Mouse (Mus musculus): ENCODE measurements around the gene Olfr222. TPM values are rescaled to one million over a fixed set of nuclear protein-coding genes. Genes with fewer than 3 reads are reported as not detected.

Gene Olfr222
- polyA plus RNA-seq, 1 experiment: not detected

DNA sequence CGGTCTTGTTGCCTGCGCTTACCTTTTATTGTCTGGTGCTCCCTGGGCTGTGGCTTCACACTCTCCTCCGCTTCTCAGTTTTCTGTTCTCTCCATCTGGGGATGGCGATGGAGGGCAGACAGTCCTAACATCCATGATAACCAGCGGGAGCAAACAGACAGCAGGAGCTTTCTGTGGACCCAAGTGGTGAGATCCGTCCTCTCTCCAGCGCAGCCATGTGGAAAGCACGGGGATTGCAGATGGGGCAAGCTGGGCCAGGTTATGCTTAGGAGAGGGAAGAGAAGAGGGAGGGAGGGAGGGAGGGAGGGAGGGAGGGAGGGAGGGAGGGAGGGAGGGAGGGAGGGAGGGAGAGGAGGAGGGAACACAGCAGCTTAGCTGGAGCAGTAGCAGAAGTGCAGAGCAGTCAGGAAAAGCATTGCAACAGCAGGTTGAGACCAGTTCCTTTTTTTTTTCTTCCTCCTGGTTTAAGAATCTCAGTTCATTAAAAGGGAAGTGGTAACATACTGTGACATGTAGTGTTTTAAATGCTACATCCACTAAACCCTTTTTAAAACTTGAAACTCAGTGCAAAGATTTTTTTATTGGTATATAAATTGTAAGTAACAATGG lies 49.5 kb downstream of the Olfr222 start, which contains the start of gene Zkscan17:
TSS of gene Zkscan17 (minus strand) at position 280 of the 609 bp plus-strand sequence.
- Histone ChIP-seq H3K4me1 (ENCODE audit: control insufficient read depth, insufficient read depth, low read length) (peaks cover 44% of the 10 kb centered on the region), H3K27ac (ENCODE audit: insufficient read depth, low read depth, low read length) (peak within 1 kb of the TSS; percentile 96), H3K4me3 (ENCODE audit: insufficient read depth, low read length) (peak within 1 kb of the TSS; percentile 57)
- TF ChIP-seq POLR2A (IDR thresholded peaks at IDR 0.05; ENCODE audit: borderline replicate concordance, low read depth, low read length) (no peak), CTCF (IDR thresholded peaks at IDR 0.05; ENCODE audit: low read depth, low read length) (peak; percentile 27; the same call in 1 of the 2 replicates)

DNA sequence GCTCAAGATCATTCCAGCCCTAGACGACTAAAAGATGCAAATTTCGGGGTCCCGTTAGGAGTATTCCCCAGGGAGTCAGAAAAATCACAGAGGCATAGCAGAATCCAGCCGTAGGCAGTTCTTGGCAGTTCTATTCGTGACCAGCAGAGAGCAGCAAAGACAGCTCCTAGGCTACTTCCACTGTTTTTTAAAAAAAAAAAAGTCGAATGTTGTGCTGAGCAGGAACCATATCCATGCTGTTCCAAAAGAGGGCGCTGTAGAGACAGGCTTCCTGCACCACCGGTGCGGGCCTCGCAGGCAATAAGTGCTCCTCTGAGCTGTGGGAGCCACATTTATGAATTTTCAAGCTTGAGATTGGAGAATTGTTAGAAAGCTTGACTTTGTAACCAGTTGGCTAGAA lies 50.8 kb downstream of the Olfr222 start:
- H3K4me1 ChIP-seq (ENCODE audit: control insufficient read depth, insufficient read depth, low read length): peaks cover 40% of the 10 kb centered on the region
- TF ChIP-seq POLR2A (IDR thresholded peaks at IDR 0.05; ENCODE audit: borderline replicate concordance, low read depth, low read length) (no peak), CTCF (IDR thresholded peaks at IDR 0.05; ENCODE audit: low read depth, low read length) (peak; percentile 97)
- H3K4me3 ChIP-seq (ENCODE audit: insufficient read depth, low read length): peak overlapping the region; percentile 57
- peak overlapping the region; percentile 81 for H3K27ac ChIP-seq (ENCODE audit: insufficient read depth, low read depth, low read length)

DNA sequence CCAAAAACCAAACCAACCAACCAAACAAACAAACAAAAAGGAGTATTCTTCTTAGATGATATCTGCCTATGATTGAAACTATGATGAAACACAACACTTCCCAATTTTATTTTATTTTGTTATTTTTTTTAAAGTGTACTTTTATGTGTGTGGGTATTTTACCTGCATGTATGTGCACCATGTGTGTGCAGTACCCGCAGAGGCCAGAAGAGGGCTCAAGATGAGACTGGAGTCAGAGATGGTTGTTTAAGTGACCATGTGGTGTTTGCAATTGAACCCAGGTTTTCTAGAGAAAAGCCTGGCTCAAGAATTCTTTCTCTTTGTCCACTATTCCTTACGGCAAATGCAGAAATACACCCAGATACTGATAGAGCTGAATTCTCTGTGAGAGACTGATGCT lies 51.9 kb downstream of the Olfr222 start:
- Histone ChIP-seq H3K4me1 (ENCODE audit: control insufficient read depth, insufficient read depth, low read length) (peaks cover 37% of the 10 kb centered on the region), H3K27ac (ENCODE audit: insufficient read depth, low read depth, low read length) (no peak overlapping the region), H3K4me3 (ENCODE audit: insufficient read depth, low read length) (no peak overlapping the region)
- TF ChIP-seq POLR2A (IDR thresholded peaks at IDR 0.05; ENCODE audit: borderline replicate concordance, low read depth, low read length) (no peak), CTCF (IDR thresholded peaks at IDR 0.05; ENCODE audit: low read depth, low read length) (no peak)

Other genes with a start within 250 kb of the Olfr222 start
- not detected in 2 replicates for gene Prss38, start 200.6 kb downstream of the Olfr222 start, polyA plus RNA-seq (2012; ENCODE audit: insufficient read depth, insufficient read length, missing spikeins)
- 3.2 and 3.3 TPM in 2 replicates for gene Jmjd4, start 126.2 kb downstream of the Olfr222 start, polyA plus RNA-seq (2012; ENCODE audit: insufficient read depth, insufficient read length, missing spikeins)
- gene Snap47, start 125.0 kb downstream of the Olfr222 start, polyA plus RNA-seq (2012; ENCODE audit: insufficient read depth, insufficient read length, missing spikeins): 17.1 and 18.0 TPM in 2 replicates
- 2.1 and 2.3 TPM in 2 replicates for gene Zfp867, start 103.8 kb downstream of the Olfr222 start, polyA plus RNA-seq (2012; ENCODE audit: insufficient read depth, insufficient read length, missing spikeins)
- gene Zkscan17, start 49.5 kb downstream of the Olfr222 start, polyA plus RNA-seq (2012; ENCODE audit: insufficient read depth, insufficient read length, missing spikeins): 20.2 and 24.1 TPM in 2 replicates
- gene Nlrp3, start 34.7 kb downstream of the Olfr222 start, polyA plus RNA-seq (2012; ENCODE audit: insufficient read depth, insufficient read length, missing spikeins): 50.6 and 52.3 TPM in 2 replicates
- gene Olfr223, start 17.1 kb upstream of the Olfr222 start, polyA plus RNA-seq (2012; ENCODE audit: insufficient read depth, insufficient read length, missing spikeins): not detected in 2 replicates
- gene Mprip, start 85.1 kb upstream of the Olfr222 start, polyA plus RNA-seq (2012; ENCODE audit: insufficient read depth, insufficient read length, missing spikeins): 52.4 and 55.9 TPM in 2 replicates
- gene Pld6, start 211.4 kb upstream of the Olfr222 start, polyA plus RNA-seq (2012; ENCODE audit: insufficient read depth, insufficient read length, missing spikeins): not detected in 2 replicates
- gene Flcn, start 233.8 kb upstream of the Olfr222 start, polyA plus RNA-seq (2012; ENCODE audit: insufficient read depth, insufficient read length, missing spikeins): 71.7 and 76.6 TPM in 2 replicates

All from bone marrow macrophage, adult 2 months (primary cell).